Comparison of ENCODE assay signal across 19 mouse cellular contexts in the genomic region with DNA sequence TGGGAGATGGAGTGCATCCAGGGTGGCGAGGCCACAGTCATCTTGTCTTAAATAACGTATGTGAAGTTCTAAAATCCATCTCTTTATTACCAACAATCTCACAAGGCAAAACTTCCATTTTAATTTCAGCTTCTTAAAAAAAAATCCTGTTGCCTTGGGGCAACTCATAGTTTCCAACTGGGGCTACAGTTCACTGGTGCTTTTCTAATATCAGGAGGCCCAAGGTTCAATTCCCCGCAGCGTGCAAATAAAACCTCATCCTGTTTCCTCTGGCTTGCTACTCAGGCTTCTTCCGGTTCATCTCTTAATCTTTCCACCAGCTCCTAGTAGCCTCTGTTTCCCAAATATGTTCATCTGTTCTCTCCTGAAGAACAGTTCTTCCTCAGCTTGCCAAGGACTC. TPM values are rescaled to one million over a fixed set of nuclear protein-coding genes. Genes with fewer than 3 reads are reported as not detected.
A peak's percentile ranks its signal among the peaks of the same experiment; 100 is the strongest.
DNase-seq lines count a peak whose midpoint lies in the region; ATAC-seq lines count a peak whose summit lies in the region.
"Had no signal": no experiment of that assay in that cellular context is flagged by ENCODE, and none has a peak within 500 bp of the region (broad histone marks: within the 10 kb centered on the region; RNA-seq: fewer than 3 reads in every experiment).

No protein-coding gene starts in this region.

- DNase-seq in 416B (ENCODE audit: low read depth): peak; percentile 52
- DNase-seq in adipocyte (ENCODE audit: low spot score): peak; percentile 44
- DNase-seq in adrenal gland, postnatal 10 days: no peak
- DNase-seq in left cerebral cortex, adult 18-20 months (ENCODE audit: low spot score in 2 of 2): no peak
- DNase-seq in frontal cortex, postnatal 36 days (ENCODE audit: low spot score in 2 of 2): no peak
- DNase-seq: adrenal gland, postnatal 14 days; cerebellum, adult 11-12 months; cerebellum, adult 8-10 months; cerebellum, postnatal 10 days; forebrain, postnatal 0 days; gastrocnemius, postnatal 25 days; heart, adult 18-20 months; heart, postnatal 10 days; heart, postnatal 4 days; kidney, adult 18-20 months had no signal

- peak; percentile 67 for ATAC-seq in CD4-positive, CD25-positive, alpha-beta regulatory T cell, adult 4 months
- ATAC-seq in inflammation-experienced regulatory T-cells, adult 6 months: peak; percentile 80
- ATAC-seq: forebrain, embryonic 14.5 days; forebrain, postnatal 0 days; intestine, embryonic 16.5 days had no signal

RNA-seq across cellular contexts. Expression of a gene that starts 17.6 kb away (rescaled TPM):
- 10 to 100 TPM in 1 of 2 experiments, 1 to 10 TPM in 1; 8.1 to 10.0 TPM for polyA plus RNA-seq in CD4-positive, CD25-positive, alpha-beta regulatory T cell, adult 4 months (2017; shearing (Covaris generic))
- 10 to 100 TPM in 2 of 3 experiments, 1 to 10 TPM in 1; 7.4 to 18.3 (median 12.8) TPM for polyA plus RNA-seq in inflammation-experienced regulatory T-cells, adult 6 months (2017; shearing (Covaris generic))
- total RNA-seq in adrenal gland, postnatal 10 days (2021): 10 to 100 TPM; 44.9 to 53.5 TPM
- 10 to 100 TPM; 37.8 to 41.5 TPM for total RNA-seq in left cerebral cortex, adult 18-20 months (2021)

Comparison
In these comparisons a context has a peak if more than half of its experiments do, and no peak if none do; other contexts are left out.
1. DNase-seq: peak in 416B (single experiment) and adipocyte (single experiment); none in adrenal gland, postnatal 10 days (single experiment), left cerebral cortex, adult 18-20 months (0 of 2) and frontal cortex, postnatal 36 days (0 of 2).